Mouse (Mus musculus) activated CD4-positive, CD25-positive, alpha-beta regulatory T cell (primary cell): Measurements from ENCODE around the gene Rnase4. TPM values are rescaled to one million over a fixed set of nuclear protein-coding genes. Genes with fewer than 3 reads are reported as not detected.

ENCODE experiments used
- polyA plus RNA-seq, 2 experiments: library from polyadenylated mRNA; unstranded; fragments of 100-300 nt; shearing (Covaris generic); gene quantifications; one replicate each; pipeline ENCODE4 v1.2.1; 2017

Rnase4 gene
- 10 to 100 TPM in 1 of 2 experiments, 1 to 10 TPM in 1; 9.8 to 25.8 TPM for polyA plus RNA-seq

DNA sequence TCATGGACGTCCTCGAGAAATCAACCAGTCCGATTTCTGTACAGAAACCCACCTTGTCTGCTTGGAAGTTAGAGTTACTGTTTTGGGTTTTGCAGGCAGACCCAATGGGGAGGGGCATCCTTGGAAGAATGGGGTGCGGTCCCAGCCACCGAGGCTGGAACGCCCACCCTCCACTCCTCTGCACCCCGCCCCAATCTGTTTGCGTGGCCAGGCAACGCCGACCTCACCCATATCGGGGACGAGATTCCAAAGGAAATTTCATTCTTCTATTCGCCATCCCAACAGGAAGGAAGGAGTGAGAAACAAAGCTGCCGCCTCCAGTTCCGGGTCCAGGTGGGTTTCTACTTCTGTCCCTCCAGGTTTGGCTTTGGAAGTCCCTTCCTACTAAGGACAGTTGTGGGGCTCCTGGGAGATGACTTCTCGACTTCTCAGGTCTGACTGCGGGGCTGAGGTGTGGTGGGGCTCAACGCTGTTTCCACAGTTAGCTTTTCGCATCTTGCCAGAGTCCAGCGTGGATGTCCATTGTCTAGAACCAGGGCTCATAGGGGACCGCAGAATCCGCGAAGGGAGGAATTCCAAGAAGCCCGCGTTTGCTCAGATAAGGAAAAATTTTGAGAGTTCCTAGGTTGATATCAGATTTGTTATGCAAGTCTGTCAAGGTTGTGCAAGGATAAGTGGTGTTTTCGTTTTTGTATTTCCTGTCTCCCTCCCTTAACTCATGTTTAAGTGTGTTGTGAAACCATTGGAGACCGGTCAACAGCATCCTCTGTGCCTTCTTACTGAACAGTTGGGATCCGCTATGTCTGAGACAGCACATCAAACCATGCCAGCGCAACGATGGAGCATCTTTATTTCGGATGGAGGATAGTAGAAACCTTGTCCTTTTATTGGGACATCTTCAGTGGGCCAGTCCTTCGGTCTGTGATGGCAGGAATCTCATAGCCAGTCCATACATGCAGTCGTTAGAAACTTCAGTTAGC is at the start of gene Rnase4, which contains the start of gene Ang:
TSS of gene Rnase4 (plus strand) at position 157 of the 980 bp plus-strand sequence.
TSS of gene Ang (plus strand) at position 230 of the 980 bp plus-strand sequence.

GRCm38 (mm10) chr14:51041769-51042168 is 49.1 kb upstream of the Rnase4 start, which contains the start of gene Rnase9:
Gene Rnase9, minus strand, starts transcription at chr14:51041869.

DNA sequence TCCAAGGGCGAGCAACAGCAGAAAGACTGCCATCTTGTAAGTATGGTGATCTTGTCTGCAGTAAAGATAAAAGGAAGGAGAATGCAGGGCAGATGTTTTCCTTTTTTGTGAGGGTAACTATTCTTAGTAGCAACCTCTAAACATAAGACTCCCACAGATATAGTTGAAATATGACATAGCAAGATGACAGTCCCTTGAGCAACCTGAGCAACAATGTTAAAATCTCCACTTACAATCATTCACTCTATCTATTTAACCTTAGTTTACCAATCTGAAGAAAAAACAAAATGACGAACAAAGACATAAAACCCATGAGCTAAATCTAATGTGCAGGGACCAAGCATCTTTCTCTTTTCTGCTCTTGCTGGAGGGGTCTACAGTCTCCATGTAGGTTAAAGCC is 40.8 kb upstream of the Rnase4 start, which contains the start of gene Rnase11:
TSS of gene Rnase11 (minus strand) at position 101 of the 400 bp plus-strand sequence.

DNA sequence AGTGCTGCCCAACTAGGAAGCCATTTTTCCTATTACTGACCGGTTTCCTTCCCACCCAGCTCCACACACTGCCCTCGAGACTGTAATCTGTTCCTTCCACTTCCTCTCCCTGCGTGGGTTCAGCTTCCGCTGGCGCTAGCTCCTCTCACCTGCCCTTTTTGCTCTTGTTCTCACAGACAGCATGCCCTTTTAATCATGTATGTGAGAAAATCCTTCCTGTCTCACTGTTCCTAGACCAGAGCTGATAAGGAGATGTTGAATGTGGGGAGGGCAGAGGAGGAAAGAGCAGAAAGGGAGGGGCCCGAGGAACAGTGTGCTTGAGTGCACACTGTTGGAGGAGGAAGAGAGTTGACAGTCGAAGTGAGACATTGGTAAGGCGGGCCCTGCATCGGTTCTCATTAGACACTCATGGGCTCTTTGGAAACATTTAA is 33.5 kb upstream of the Rnase4 start, which contains the start of gene Rnase12:
TSS of gene Rnase12 (minus strand) at position 261 of the 431 bp plus-strand sequence.

DNA sequence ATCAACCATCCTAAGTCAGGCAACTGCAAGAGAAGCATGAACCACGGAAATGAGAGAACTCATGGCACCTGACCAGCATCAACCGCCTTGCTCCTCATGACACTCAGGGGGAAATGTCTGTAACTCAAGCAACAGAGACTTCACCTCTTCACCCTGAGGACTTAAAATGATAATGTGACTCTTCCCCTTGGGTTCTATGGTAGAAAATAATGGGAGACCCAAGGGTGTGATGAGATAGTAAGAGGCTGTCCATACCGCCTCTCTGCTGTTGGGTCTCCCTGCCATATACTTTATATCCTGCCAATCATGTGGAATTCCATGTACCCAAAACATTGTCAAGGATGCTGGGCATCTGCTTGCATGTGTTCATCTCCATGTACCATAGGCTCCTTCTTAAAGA is 16.5 kb upstream of the Rnase4 start, which contains the start of gene Olfr750:
TSS of gene Olfr750 (minus strand) at position 101 of the 400 bp plus-strand sequence.

DNA sequence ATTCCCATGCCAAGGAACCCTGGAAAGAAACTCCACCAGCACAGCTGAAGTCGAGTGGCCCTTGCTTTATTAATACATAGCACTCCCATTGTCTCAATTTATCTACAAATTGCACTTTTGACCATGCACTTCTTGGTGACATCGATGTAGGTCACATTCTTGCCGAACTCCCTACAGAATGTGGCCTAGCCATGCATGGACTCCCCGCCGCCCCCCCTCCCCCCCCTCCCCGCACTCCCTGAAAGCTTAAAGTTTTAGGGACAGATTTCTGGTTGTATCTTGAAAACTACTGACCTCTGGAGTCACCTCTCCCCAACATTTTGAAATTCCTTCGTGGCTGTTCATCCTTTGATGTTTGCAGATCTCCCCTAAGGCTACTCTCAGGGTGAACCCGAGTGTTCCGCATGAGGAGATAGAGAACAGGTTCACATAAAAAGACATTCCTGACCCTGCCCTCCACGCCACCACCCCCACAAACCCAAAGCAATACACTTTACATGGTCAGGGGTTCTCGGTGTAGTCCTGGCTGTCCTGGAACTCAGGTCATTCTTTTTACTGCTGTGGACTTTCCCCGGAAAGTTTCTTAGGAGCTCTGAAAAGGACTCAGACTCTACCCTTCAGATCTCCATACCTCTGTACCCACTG is 23.2 kb downstream of the Rnase4 start, which contains the start of gene Eddm3b:
TSS of gene Eddm3b (plus strand) at position 511 of the 645 bp plus-strand sequence.

DNA sequence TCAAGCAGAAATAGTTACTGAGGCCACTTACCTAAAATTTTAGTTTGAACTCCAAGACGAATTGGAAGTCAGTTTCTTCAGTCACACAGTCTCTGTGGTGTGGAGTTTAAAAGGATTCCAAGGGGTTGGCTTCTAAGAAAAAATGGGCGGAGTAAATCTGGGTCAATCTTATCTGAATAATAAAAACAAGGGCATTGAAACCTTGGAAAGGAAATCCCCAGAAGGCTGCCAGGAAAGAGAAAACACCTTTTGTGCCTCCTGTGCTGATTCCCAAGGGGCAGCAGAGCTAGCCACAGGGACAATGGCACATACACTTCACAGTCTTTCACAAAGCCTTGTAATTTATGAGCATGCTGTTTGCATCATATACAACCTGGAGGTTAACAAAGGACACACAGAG is 55.8 kb downstream of the Rnase4 start, which contains the start of gene Rnase1:
TSS of gene Rnase1 (minus strand) at position 101 of the 400 bp plus-strand sequence.

Other genes starting within 250 kb of the Rnase4 start
- 10 to 100 TPM; 19.2 to 24.1 TPM for gene Tep1, start 220.5 kb upstream of the Rnase4 start, polyA plus RNA-seq
- under 1 TPM; 0.02 to 0.21 TPM for gene Klhl33, start 193.6 kb upstream of the Rnase4 start, polyA plus RNA-seq
- 10 to 100 TPM; 84.6 to 90.7 TPM for gene Osgep, start 166.2 kb upstream of the Rnase4 start, polyA plus RNA-seq
- 10 to 100 TPM; 41.2 to 87.4 TPM for gene Apex1, start 166.1 kb upstream of the Rnase4 start, polyA plus RNA-seq
- 10 to 100 TPM; 60.2 to 68.1 TPM for gene Pip4p1, start 160.2 kb upstream of the Rnase4 start, polyA plus RNA-seq
- gene Pnp, start 160.0 kb upstream of the Rnase4 start, polyA plus RNA-seq = 10 to 100 TPM; 50.8 to 76.6 TPM
- gene Gm49342, start 146.6 kb upstream of the Rnase4 start, polyA plus RNA-seq = not detected
- gene Pnp2, start 135.1 kb upstream of the Rnase4 start, polyA plus RNA-seq = 1 to 10 TPM; 1.6 to 2.0 TPM
- under 1 TPM in 1 of 2 experiments, not detected in 1; 0.19 TPM for gene Rnase10, start 83.3 kb upstream of the Rnase4 start, polyA plus RNA-seq
- gene Rnase9, start 49.2 kb upstream of the Rnase4 start, polyA plus RNA-seq = not detected
- not detected for gene Rnase11, start 40.9 kb upstream of the Rnase4 start, polyA plus RNA-seq
- gene Rnase12, start 33.4 kb upstream of the Rnase4 start, polyA plus RNA-seq = under 1 TPM in 1 of 2 experiments, not detected in 1; 0.51 TPM
- under 1 TPM in 1 of 2 experiments, not detected in 1; 0.44 TPM for gene Olfr750, start 16.6 kb upstream of the Rnase4 start, polyA plus RNA-seq
- 1 to 10 TPM in 1 of 2 experiments, under 1 TPM in 1; 0.49 to 8.6 TPM for gene Ang, start 73 bp downstream of the Rnase4 start, polyA plus RNA-seq
- not detected for gene Eddm3b, start 23.3 kb downstream of the Rnase4 start, polyA plus RNA-seq
- gene Rnase6, start 32.8 kb downstream of the Rnase4 start, polyA plus RNA-seq = 1 to 10 TPM; 1.3 to 2.7 TPM
- under 1 TPM in 1 of 2 experiments, not detected in 1; 0.47 TPM for gene Rnase1, start 55.7 kb downstream of the Rnase4 start, polyA plus RNA-seq
- not detected for gene Rnase2b, start 71.2 kb downstream of the Rnase4 start, polyA plus RNA-seq
- not detected for gene Ang2, start 108.1 kb downstream of the Rnase4 start, polyA plus RNA-seq
- not detected for gene Ear14, start 112.3 kb downstream of the Rnase4 start, polyA plus RNA-seq
- gene Rnase2a, start 165.0 kb downstream of the Rnase4 start, polyA plus RNA-seq = under 1 TPM in 1 of 2 experiments, not detected in 1; 0.95 TPM